Mouse (Mus musculus): ENCODE measurements around the gene Iapp. TPM values are rescaled to one million over a fixed set of nuclear protein-coding genes. Genes with fewer than 3 reads are reported as not detected.

Gene Iapp
- polyA plus RNA-seq, 1 experiment from 2014 or later: 0.51 TPM

DNA sequence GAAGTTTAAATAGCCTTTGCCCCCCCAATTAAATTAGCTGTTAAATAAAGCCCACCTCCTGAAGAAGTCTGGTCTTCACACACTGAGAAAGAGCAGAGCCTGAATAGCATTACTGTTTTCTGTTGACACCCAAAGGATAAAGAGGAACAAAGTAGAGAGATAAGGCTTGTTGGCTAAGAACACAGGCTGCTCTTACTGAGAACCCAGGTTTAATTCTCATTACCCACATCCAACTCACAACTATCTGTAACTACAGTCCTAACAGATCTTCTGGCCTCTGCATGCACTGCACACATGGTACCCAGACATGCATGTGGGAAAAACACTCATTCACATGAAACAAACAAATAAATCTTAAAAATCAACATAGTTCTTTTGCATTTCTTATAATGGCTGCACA, 18.9 kb downstream of the Iapp start:
- Histone ChIP-seq H3K9me3 (replicated peaks; ENCODE audit: low read length) (no peaks in the 10 kb centered on the region), H3K9ac (ENCODE audit: low read depth, low read length) (no peak overlapping the region)
- TF ChIP-seq CTCF (IDR thresholded peaks at IDR 0.05; ENCODE audit: low read depth): no peak

DNA sequence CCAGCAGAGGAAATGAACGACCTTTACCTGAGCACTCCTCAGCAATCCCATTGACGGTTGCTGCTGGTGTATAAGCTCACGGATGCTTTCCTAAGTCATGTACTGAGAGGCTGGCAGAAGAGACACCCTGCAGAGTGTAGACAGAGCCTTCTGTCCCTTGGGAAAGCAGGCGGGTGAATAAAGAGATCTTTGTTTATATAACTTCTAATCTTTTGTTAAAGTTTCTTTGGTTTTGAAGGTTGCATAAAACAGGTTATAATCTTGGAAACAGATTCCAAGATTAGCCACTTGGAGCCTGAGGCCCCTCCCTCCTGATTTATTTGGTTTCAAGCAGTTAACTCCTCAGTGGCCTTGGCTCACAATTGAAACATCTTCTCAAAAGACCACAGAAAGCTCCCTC, 24.7 kb downstream of the Iapp start, which contains the start of gene Slco1a5:
TSS of gene Slco1a5 (minus strand) at position 101 of the 400 bp plus-strand sequence.
- H3K9ac ChIP-seq (ENCODE audit: low read depth, low read length): no peak within 1 kb of the TSS
- H3K4me2 ChIP-seq (ENCODE audit: low read length): no peak within 1 kb of the TSS
- DNase-seq (ENCODE audit: low spot score): no peak
- H3K4me3 ChIP-seq (replicated peaks; ENCODE audit: low read depth, low read length): no peak within 1 kb of the TSS
- H3K4me1 ChIP-seq (replicated peaks; ENCODE audit: insufficient read depth, low read length): no peaks in the 10 kb centered on the region
- no peaks in the 10 kb centered on the region for H3K36me3 ChIP-seq (ENCODE audit: insufficient read depth, low read length)
- no peaks in the 10 kb centered on the region for H3K9me3 ChIP-seq (replicated peaks; ENCODE audit: low read length)
- 43% methylated on average over 4 of the region's 4 CpGs for WGBS
- no peak for ATAC-seq (replicated peaks; ENCODE audit: low FRiP score, low read depth)
- H3K27me3 ChIP-seq (ENCODE audit: insufficient read depth, low read length): no peaks in the 10 kb centered on the region
- no peak within 1 kb of the TSS for H3K27ac ChIP-seq
- TF ChIP-seq CTCF (IDR thresholded peaks at IDR 0.05; ENCODE audit: low read depth): no peak

More for the DNA sequence above, 18.9 kb downstream of the Iapp start:
- H3K36me3 ChIP-seq (ENCODE audit: insufficient read depth, low read length): no peaks in the 10 kb centered on the region
- H3K27ac ChIP-seq: no peak overlapping the region
- H3K27me3 ChIP-seq (ENCODE audit: insufficient read depth, low read length): no peaks in the 10 kb centered on the region
- DNase-seq (ENCODE audit: low spot score) (no peak), ATAC-seq (replicated peaks; ENCODE audit: low FRiP score, low read depth) (no peak)
- no peaks in the 10 kb centered on the region for H3K4me1 ChIP-seq (replicated peaks; ENCODE audit: insufficient read depth, low read length)
- no peak overlapping the region for H3K4me2 ChIP-seq (ENCODE audit: low read length)
- H3K4me3 ChIP-seq (replicated peaks; ENCODE audit: low read depth, low read length): no peak overlapping the region

DNA sequence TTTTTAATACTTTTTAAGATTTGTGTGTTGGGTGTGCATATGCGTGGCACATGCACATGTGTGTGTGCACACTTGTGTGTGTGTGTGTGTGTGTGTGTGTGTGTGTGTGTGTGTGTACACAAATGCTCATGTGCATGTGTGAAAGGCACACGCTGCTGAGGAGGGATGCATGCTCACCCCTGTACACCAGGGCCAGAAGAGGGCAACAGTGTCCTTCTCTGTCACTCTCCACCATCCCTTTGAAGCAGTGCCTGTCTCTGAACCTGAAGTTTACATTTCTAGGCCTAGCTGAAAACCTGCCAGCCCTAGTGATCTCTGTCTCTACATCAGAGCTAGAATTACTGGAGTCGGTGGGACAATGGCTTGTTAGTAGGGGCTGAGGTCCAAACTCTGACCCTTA, 28.4 kb downstream of the Iapp start:
- ATAC-seq (replicated peaks; ENCODE audit: low FRiP score, low read depth) (no peak), DNase-seq (ENCODE audit: low spot score) (no peak)
- TF ChIP-seq CTCF (IDR thresholded peaks at IDR 0.05; ENCODE audit: low read depth): peak; percentile 17; the same call in 1 of the 2 replicates
- Histone ChIP-seq H3K4me2 (ENCODE audit: low read length) (no peak overlapping the region), H3K36me3 (ENCODE audit: insufficient read depth, low read length) (no peaks in the 10 kb centered on the region), H3K9ac (ENCODE audit: low read depth, low read length) (no peak overlapping the region), H3K27me3 (ENCODE audit: insufficient read depth, low read length) (no peaks in the 10 kb centered on the region), H3K4me1 (replicated peaks; ENCODE audit: insufficient read depth, low read length) (no peaks in the 10 kb centered on the region), H3K9me3 (replicated peaks; ENCODE audit: low read length) (no peaks in the 10 kb centered on the region), H3K4me3 (replicated peaks; ENCODE audit: low read depth, low read length) (no peak overlapping the region), H3K27ac (no peak overlapping the region)
- 63% methylated on average over 3 of the region's 3 CpGs for WGBS

DNA sequence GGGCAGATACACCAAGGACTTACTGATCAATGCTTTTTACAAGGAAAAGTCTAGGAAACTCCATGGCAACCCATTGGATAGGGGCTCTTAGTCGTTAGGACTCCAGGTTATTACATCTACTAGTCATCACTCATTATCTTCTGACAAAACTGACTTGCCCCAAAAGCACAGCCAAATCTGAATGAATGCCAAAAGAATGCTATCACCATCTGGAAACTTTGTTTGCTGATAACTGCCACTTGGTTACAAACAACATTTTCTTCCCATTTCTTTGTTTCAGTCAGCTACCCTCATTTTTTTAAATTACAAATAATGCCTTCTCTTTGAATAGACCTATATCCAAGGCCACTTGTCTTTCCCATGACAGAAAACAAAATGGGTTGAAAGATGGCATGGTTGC, 31.0 kb downstream of the Iapp start:
- WGBS: 53% methylated on average over 1 of the region's 1 CpGs
- no peak for TF ChIP-seq CTCF (IDR thresholded peaks at IDR 0.05; ENCODE audit: low read depth)

DNA sequence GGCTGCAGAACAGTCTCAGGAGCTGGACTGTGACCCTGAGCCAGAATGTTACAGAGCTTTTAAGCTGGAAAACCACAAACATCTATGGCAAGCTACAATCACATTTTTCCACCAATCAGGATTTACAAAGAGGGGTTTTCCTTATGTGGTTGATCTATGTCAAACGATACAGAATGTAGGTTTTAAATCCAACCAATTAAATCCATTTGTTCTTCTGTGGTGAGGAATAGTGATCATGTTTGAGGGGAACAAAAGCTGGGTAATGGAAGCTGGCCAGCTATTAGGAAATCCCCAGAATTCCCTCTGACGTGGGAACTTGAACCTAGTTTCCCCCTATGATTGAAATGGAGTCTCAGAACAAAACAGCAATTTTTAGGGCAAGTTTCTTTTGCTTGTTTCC, 40.7 kb downstream of the Iapp start:
- no peak for TF ChIP-seq CTCF (IDR thresholded peaks at IDR 0.05; ENCODE audit: low read depth)
- Histone ChIP-seq H3K9ac (ENCODE audit: low read depth, low read length) (no peak overlapping the region), H3K9me3 (replicated peaks; ENCODE audit: low read length) (no peaks in the 10 kb centered on the region), H3K4me1 (replicated peaks; ENCODE audit: insufficient read depth, low read length) (no peaks in the 10 kb centered on the region), H3K4me2 (ENCODE audit: low read length) (no peak overlapping the region), H3K27ac (no peak overlapping the region), H3K4me3 (replicated peaks; ENCODE audit: low read depth, low read length) (no peak overlapping the region), H3K27me3 (ENCODE audit: insufficient read depth, low read length) (no peaks in the 10 kb centered on the region), H3K36me3 (ENCODE audit: insufficient read depth, low read length) (no peaks in the 10 kb centered on the region)
- 73% methylated on average over 2 of the region's 2 CpGs for WGBS
- no peak for ATAC-seq (replicated peaks; ENCODE audit: low FRiP score, low read depth)
- no peak for DNase-seq (ENCODE audit: low spot score)

More for the DNA sequence above, 31.0 kb downstream of the Iapp start:
- Histone ChIP-seq H3K4me2 (ENCODE audit: low read length) (no peak overlapping the region), H3K27ac (no peak overlapping the region), H3K9me3 (replicated peaks; ENCODE audit: low read length) (no peaks in the 10 kb centered on the region), H3K9ac (ENCODE audit: low read depth, low read length) (no peak overlapping the region), H3K4me3 (replicated peaks; ENCODE audit: low read depth, low read length) (no peak overlapping the region), H3K27me3 (ENCODE audit: insufficient read depth, low read length) (no peaks in the 10 kb centered on the region), H3K4me1 (replicated peaks; ENCODE audit: insufficient read depth, low read length) (no peaks in the 10 kb centered on the region), H3K36me3 (ENCODE audit: insufficient read depth, low read length) (no peaks in the 10 kb centered on the region)
- no peak for DNase-seq (ENCODE audit: low spot score)
- ATAC-seq (replicated peaks; ENCODE audit: low FRiP score, low read depth): no peak

DNA sequence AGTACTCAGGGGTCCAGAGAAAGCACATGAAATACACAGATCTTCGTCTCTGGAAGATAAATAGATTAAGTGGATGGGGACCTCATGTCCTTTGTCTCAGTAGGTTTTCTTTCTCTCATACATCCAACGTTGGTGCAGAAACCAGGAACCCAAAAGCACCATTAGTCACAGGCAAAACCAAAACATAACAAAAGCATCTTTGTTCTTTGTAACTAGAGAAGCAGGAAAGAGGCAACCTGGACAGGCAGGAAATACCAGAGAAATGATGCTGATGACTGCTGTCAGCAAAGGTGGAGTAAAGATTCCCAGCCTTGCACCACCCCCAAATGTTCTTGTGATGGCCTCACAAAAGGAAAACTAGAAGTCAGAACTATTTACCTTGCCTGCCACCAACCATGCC, 41.4 kb downstream of the Iapp start:
- Histone ChIP-seq H3K4me2 (ENCODE audit: low read length) (no peak overlapping the region), H3K27me3 (ENCODE audit: insufficient read depth, low read length) (no peaks in the 10 kb centered on the region), H3K36me3 (ENCODE audit: insufficient read depth, low read length) (no peaks in the 10 kb centered on the region), H3K27ac (no peak overlapping the region), H3K9ac (ENCODE audit: low read depth, low read length) (no peak overlapping the region), H3K9me3 (replicated peaks; ENCODE audit: low read length) (no peaks in the 10 kb centered on the region), H3K4me1 (replicated peaks; ENCODE audit: insufficient read depth, low read length) (no peaks in the 10 kb centered on the region), H3K4me3 (replicated peaks; ENCODE audit: low read depth, low read length) (no peak overlapping the region)
- DNase-seq (ENCODE audit: low spot score): no peak
- WGBS: 33% methylated on average over 2 of the region's 2 CpGs
- ATAC-seq (replicated peaks; ENCODE audit: low FRiP score, low read depth): no peak
- TF ChIP-seq CTCF (IDR thresholded peaks at IDR 0.05; ENCODE audit: low read depth): no peak

DNA sequence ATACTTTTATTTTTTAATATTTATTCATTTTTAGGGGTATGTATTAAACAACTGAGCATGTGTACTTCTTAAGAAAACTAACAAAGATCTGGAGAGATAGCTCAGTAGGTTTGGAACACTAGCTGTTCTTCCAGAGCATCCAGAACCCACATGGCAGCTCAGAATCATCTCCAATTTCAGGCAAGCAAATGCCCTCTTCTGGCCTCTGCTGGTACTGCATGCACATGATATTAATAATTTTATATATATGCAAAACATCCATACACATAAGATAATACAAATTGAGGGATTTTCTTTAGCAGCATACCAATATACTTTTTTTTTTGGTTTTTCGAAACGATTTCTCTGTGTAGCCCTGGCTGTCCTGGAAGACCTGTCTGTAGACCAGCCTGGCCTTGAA, 45.3 kb downstream of the Iapp start:
- DNase-seq (ENCODE audit: low spot score): peak; percentile 44
- WGBS: 72% methylated on average over 2 of the region's 2 CpGs

More for the DNA sequence above, 45.3 kb downstream of the Iapp start:
- Histone ChIP-seq H3K36me3 (ENCODE audit: insufficient read depth, low read length) (0 out of 2 replicates have a peak, but pooled peaks cover 1% of the 10 kb centered on the region), H3K27ac (no peak overlapping the region), H3K9ac (ENCODE audit: low read depth, low read length) (no peak overlapping the region), H3K4me3 (replicated peaks; ENCODE audit: low read depth, low read length) (no peak overlapping the region), H3K4me1 (replicated peaks; ENCODE audit: insufficient read depth, low read length) (peaks cover 9% of the 10 kb centered on the region), H3K27me3 (ENCODE audit: insufficient read depth, low read length) (no peaks in the 10 kb centered on the region), H3K4me2 (ENCODE audit: low read length) (no peak overlapping the region), H3K9me3 (replicated peaks; ENCODE audit: low read length) (no peaks in the 10 kb centered on the region)
- no peak for ATAC-seq (replicated peaks; ENCODE audit: low FRiP score, low read depth)
- peak; percentile 77 for TF ChIP-seq CTCF (IDR thresholded peaks at IDR 0.05; ENCODE audit: low read depth)
